Mouse (Mus musculus): ENCODE data around the gene Adam8.

Gene Adam8

DNA sequence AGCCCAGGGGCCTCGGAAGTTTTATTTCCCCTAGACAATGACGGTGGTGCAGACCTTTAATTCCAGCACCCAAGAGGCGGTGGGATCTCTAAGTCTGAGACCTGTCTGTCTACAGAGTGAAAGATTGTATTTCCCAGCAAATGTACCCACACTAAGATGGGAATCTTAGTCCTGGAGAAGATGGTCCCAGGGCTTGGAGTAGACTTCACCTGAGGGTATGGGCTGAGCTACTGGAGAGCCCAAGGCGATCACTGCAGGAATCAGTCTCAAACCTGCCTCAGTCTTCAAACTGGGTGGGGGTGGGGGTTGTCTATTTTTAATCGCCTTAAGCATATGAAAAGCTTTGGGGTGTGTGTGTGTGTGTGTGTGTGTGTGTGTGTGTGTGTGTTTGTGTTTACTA lies 46.3 kb downstream of the Adam8 start:
- no peak for DNase-seq (ENCODE audit: low read depth)

DNA sequence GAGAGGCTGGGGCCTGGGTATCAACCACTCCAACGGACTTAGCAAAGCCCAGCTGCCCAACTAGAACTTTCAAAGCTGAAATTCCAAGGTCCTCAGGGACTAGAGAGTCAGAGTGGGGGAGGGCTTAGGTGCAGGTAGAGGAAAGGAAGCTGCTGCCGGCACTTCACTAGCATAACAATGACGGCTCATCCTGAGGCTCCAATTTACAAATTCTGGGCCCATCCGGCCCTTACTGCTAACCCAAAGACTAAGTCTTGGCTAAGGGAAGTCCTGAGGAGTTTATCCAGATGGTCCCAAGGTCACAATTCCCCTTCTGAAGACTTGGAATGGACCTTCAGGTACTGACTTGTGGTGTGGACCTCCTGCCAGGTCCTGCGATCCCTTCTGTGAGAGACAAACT lies 46.8 kb downstream of the Adam8 start:
- DNase-seq (ENCODE audit: low read depth), result no peak

DNA sequence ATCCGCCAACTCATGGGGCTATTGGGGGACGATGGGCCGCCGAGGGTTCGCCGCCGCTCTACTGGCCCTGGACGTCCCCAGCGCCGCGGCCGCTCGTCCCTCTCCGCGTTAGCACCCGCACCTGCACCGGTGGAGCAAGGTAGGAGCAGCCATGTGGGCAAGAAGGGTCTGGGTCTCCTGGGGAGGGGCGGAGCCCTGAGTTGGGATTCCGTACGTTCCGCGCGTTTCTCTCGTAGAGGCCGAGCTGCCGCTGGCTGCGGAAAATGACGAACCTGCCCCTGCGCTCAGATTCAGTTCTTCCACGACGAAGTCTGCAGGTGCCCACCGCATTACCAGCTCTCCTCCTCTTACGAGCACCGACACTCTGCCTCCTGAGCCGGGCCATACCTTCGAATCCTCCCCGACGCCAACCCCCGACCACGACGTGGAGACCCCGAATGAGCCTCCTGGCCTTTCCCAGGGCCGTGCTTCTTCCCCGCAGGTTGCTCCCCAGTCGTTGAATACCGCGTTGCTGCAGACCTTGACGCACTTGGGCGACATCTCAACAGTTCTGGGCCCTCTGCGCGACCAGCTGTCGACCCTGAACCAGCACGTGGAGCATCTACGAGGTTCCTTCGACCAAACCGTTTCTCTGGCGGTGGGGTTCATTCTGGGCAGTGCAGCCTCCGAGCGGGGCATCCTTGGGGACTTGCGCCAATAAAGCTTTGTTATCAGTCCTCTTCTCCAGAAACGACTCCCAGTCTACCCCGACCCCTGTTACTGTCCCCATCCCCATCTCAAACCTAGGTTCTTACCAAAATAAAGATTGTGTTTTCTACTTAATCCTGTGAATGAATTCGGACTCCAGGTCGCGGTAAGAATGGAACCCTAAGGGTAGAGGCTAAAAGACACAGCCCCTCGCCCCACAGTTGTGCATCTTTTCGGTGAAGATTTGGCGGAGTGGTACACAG lies 47.8 kb downstream of the Adam8 start:
- DNase-seq (ENCODE audit: low read depth), result no peak

DNA sequence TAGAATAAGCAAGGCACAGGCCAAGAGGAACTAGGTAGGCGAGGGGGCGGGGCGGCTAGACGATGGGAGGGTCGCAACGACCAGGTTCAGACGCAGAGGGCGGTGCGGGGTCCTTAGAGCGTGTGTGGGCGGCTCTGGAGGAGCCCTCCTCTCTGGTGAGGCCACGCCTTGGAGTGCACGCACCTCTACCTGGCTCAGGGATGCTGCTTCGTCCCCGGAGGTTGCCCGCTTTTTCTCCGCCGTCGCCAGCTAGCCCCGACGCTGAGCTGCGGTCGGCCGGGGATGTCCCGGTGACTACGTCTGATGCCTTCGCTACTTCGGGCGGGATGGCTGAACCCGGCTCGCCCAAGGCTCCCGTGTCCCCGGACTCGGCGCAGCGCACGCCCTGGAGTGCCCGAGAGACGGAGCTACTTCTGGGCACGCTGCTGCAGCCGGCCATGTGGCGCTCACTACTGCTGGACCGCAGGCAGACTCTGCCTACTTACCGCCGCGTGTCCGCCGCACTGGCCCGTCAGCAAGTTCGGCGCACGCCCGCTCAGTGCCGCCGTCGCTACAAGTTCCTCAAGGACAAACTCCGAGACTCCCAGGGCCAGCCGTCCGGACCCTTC lies 48.6 kb downstream of the Adam8 start, which contains the start of gene Utf1:
Utf1 (plus strand) TSS at position 116 of the 608 bp plus-strand sequence.
- no peak for DNase-seq (ENCODE audit: low read depth)

GRCm38 (mm10) chr7:139940476-139941209 lies 51.7 kb downstream of the Adam8 start:
- no peak for DNase-seq (ENCODE audit: low read depth)

GRCm38 (mm10) chr7:139937810-139938209 lies 54.6 kb downstream of the Adam8 start:
- no peak for DNase-seq (ENCODE audit: low read depth)

- no peak for DNase-seq (ENCODE audit: low read depth)
Measured at GRCm38 (mm10) chr7:139937138-139937537, 55.2 kb downstream of the Adam8 start.

DNA sequence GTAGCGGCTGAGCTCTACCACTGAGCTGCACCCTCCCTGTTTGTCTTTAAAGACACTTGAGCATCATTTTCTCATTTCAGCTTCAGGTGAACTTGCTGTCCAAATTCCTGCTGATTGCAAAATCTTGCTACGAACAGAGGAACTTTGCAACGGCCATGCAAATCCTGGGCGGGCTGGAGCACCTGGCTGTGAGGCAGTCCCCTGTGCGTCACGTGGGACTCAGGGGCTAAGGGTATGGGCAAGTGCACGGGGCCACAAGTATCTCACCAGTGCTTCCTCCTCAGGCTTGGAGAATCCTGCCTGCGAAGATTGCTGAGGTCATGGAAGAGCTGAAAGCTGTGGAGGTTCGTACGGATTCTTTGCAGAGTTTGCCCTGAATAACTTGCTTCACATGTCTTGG lies 55.7 kb downstream of the Adam8 start:
- no peak for DNase-seq (ENCODE audit: low read depth)

DNA sequence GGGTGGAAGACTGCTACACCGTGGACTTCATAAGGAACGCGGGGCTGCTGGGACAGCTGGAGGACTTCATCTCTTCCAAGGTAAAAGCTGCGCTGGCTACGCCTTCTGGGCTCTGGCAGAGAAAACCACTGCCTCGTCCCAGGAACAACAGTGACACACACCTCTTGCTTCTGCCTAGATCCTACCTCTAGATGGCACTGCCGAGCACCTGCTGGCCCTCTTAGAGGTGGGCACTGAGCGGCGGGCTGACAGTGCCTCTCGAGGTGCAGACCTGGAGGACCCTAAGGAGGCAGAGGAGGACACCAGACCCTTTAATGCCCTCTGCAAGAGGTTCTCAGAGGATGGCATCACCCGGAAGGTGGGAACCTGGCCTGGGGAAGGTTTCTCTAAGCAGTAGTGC lies 61.6 kb downstream of the Adam8 start:
- peak; percentile 27 for DNase-seq (ENCODE audit: low read depth)
